Mouse (Mus musculus) embryonic facial prominence, embryonic 12.5 days (tissue): ENCODE measurements around the gene Gm45783. TPM values are rescaled to one million over a fixed set of nuclear protein-coding genes. Genes with fewer than 3 reads are reported as not detected.
"Not testable (repeated sequence)": the region's sequence is repeated elsewhere in the genome, so short reads cannot be mapped to it uniquely, and the experiment has no call there.

Experiments
- ATAC-seq: fragments of 200-750 bp; cut with Nextera tagmentation; 2 replicates; pipeline ENCODE4 v1.8.0; 2017; ENCODE audit not compliant: insufficient number of reproducible peaks, insufficient read depth, low FRiP score, low TSS enrichment
- H3K27ac ChIP-seq: fragments of 300-500 bp; sonication (generic); 2 replicates; pipeline ENCODE4 v1.5.1; 2016; ENCODE audit warnings: mild to moderate bottlenecking
- H3K27me3 ChIP-seq: fragments of 300-500 bp; sonication (generic); 2 replicates; pipeline ENCODE4 v1.6.1; 2016; ENCODE audit warnings: mild to moderate bottlenecking, moderate library complexity
- H3K36me3 ChIP-seq: fragments of 300-500 bp; sonication (generic); 2 replicates; pipeline ENCODE4 v1.6.1; 2016; ENCODE audit warnings: mild to moderate bottlenecking
- H3K4me1 ChIP-seq: fragments of 300-500 bp; sonication (generic); 2 replicates; pipeline ENCODE4 v1.6.1; 2016
- H3K4me2 ChIP-seq: fragments of 300-500 bp; sonication (generic); replicated peaks from 2 replicates; pipeline ENCODE4 v1.6.1; 2016; ENCODE audit warnings: mild to moderate bottlenecking, moderate library complexity
- H3K4me3 ChIP-seq: fragments of 300-500 bp; sonication (generic); 2 replicates; pipeline ENCODE4 v1.5.1; 2016; ENCODE audit warnings: mild to moderate bottlenecking
- H3K9ac ChIP-seq: fragments of 300-500 bp; sonication (generic); 2 replicates; pipeline ENCODE4 v1.6.1; 2016; ENCODE audit warnings: mild to moderate bottlenecking, moderate library complexity
- H3K9me3 ChIP-seq: fragments of 300-500 bp; sonication (generic); 2 replicates; pipeline ENCODE4 v1.6.1; 2016; ENCODE audit warnings: mild to moderate bottlenecking, moderate library complexity
- WGBS: fragments of 180-500 bp; shearing (Covaris S2); methylation state at CpG from one replicate; pipeline ENCODE4 v1.1.7; 2016; 5-methylcytosine and 5-hydroxymethylcytosine counted together
- microRNA-seq: library from miRNA; unstranded; fragments of <30 nt; microRNA quantifications from one replicate; pipeline ENCODE4, GENCODE M21; 2017
- polyA plus RNA-seq: library from polyadenylated mRNA; unstranded; fragments of >200 nt; fragmentation: Nextera tagmentation; extraction: Ambion mirVana; gene quantifications from 2 replicates; pipeline ENCODE4 v1.2.1, GENCODE M21; 2016

Gene Gm45783
- not detected in 2 replicates for polyA plus RNA-seq

- WGBS: 53% methylated on average over 12 of the region's 12 CpGs
- H3K9me3 ChIP-seq, H3K27ac ChIP-seq, H3K4me1 ChIP-seq, ATAC-seq, H3K36me3 ChIP-seq, H3K9ac ChIP-seq, H3K4me2 ChIP-seq, H3K4me3 ChIP-seq, H3K27me3 ChIP-seq: not testable (repeated sequence)
Measured at GRCm38 (mm10) chr7:7374431-7374830, at the start of gene Gm45783. Gene Gm45783, minus strand, starts transcription at chr7:7374573.

- not testable (repeated sequence) for H3K9ac ChIP-seq, H3K4me3 ChIP-seq, H3K36me3 ChIP-seq, H3K27ac ChIP-seq, H3K4me2 ChIP-seq, H3K4me1 ChIP-seq, H3K9me3 ChIP-seq, ATAC-seq, H3K27me3 ChIP-seq
Measured at GRCm38 (mm10) chr7:7399603-7400002, 25.2 kb upstream of the Gm45783 start, which contains the start of gene Vmn2r31. Gene Vmn2r31, minus strand, starts transcription at chr7:7399703.

GRCm38 (mm10) chr7:7337509-7337908 lies 36.9 kb downstream of the Gm45783 start, which contains the start of gene Vmn2r30:
Gene Vmn2r30, minus strand, starts transcription at chr7:7337609.
- not testable (repeated sequence) for H3K36me3 ChIP-seq, H3K27me3 ChIP-seq, H3K9me3 ChIP-seq, H3K4me2 ChIP-seq, H3K9ac ChIP-seq, ATAC-seq, H3K4me1 ChIP-seq, H3K4me3 ChIP-seq, H3K27ac ChIP-seq
- no CpG with 5 or more reads among the region's 1 CpGs for WGBS

GRCm38 (mm10) chr7:7295595-7295994 lies 78.8 kb downstream of the Gm45783 start:
- Histone ChIP-seq H3K36me3 (peaks cover 43% of the 10 kb centered on the region), H3K27ac (no peak overlapping the region), H3K4me3 (no peak overlapping the region), H3K4me2 (no peak overlapping the region), H3K4me1 (no peaks in the 10 kb centered on the region), H3K9me3 (no peaks in the 10 kb centered on the region), H3K9ac (no peak overlapping the region), H3K27me3 (no peaks in the 10 kb centered on the region)
- WGBS: 85% methylated on average over 16 of the region's 16 CpGs
- ATAC-seq: no peak

Small RNA genes lying within 50 kb of the gene (microRNA-seq; reads per million reads assigned to microRNA genes)
- not detected for gene Mir5620

Other genes starting within 250 kb of the Gm45783 start
- 3.6 and 4.1 TPM in 2 replicates for gene Zfp773, start 237.8 kb downstream of the Gm45783 start, polyA plus RNA-seq
- gene Zfp418, start 203.2 kb downstream of the Gm45783 start, polyA plus RNA-seq: 3.0 and 3.3 TPM in 2 replicates
- 9.6 and 10.2 TPM in 2 replicates for gene Zfp772, start 164.6 kb downstream of the Gm45783 start, polyA plus RNA-seq
- 0.75 and 1.9 TPM in 2 replicates for gene Vmn2r29, start 127.2 kb downstream of the Gm45783 start, polyA plus RNA-seq
- 5.5 and 5.6 TPM in 2 replicates for gene Gm45844, start 96.3 kb downstream of the Gm45783 start, polyA plus RNA-seq
- 51.7 and 51.9 TPM in 2 replicates for gene Clcn4, start 73.7 kb downstream of the Gm45783 start, polyA plus RNA-seq
- gene Vmn2r30, start 37.0 kb downstream of the Gm45783 start, polyA plus RNA-seq: not detected in 2 replicates
- 0.03 TPM in 1 of 2 replicates, not detected in the other for gene Vmn2r31, start 25.1 kb upstream of the Gm45783 start, polyA plus RNA-seq
- not detected in 2 replicates for gene Vmn2r32, start 105.4 kb upstream of the Gm45783 start, polyA plus RNA-seq
- gene Vmn2r33, start 192.2 kb upstream of the Gm45783 start, polyA plus RNA-seq: not detected in 2 replicates